Mouse (Mus musculus) WW6 (cell line): Measurements from ENCODE around the gene Rasa4.
"Not testable (repeated sequence)": the region's sequence is repeated elsewhere in the genome, so short reads cannot be mapped to it uniquely, and the experiment has no call there.

ENCODE experiments used
- DNase-seq: peaks from one replicate; pipeline ENCODE4 v3.0.0-alpha.2; 2013; ENCODE audit warnings: low read depth, low spot score

Rasa4 gene

GRCm38 (mm10) chr5:136066404-136067148 lies 17.1 kb upstream of the Rasa4 start:
- not testable (repeated sequence) for DNase-seq

- no peak for DNase-seq
These were observed 14.3 kb upstream of the Rasa4 start for GRCm38 (mm10) chr5:136069411-136069810.

- no peak for DNase-seq
These were observed 10.7 kb upstream of the Rasa4 start for GRCm38 (mm10) chr5:136073051-136073450.

DNA sequence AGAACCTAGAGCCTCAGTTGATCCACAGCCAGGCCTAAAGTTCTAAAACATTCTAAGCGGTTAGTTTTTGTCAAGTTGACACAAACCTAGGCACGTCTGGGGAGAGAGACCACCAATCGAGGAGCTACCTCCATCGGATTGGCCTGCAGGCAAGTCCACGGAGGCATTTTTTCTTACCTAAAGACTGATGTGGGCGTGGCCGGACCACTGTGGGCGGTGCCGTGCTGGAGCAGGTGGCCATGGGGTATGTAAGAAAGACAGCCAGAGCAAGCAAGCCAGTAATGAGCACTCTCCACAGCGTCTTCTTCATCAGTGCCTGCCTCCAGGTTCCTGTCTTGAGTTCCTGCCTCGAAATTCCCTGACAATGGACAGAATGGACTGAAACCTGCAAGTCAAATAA lies 10.2 kb upstream of the Rasa4 start:
- DNase-seq = no peak

GRCm38 (mm10) chr5:136075076-136075475 lies 8.6 kb upstream of the Rasa4 start:
- no peak for DNase-seq

DNA sequence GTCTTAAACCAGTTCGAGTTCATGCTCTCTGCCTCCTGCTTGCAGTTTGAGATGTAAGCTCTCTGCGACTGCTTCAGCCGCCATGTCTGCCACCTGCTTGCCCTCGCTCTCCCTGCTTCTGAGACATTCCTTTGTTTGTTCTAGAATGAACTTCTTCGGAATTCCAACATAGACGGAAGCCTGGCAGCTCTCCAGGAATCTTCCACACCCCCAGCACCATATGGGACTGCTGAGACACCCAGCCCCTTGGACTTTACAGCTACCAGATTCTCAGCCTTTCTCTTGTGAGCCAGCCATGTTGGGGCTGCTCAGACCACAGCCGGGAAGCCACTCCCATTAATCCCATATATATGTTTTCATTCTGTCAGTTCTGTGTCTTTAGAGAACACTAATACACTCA lies 7.4 kb upstream of the Rasa4 start:
- DNase-seq = no peak

DNA sequence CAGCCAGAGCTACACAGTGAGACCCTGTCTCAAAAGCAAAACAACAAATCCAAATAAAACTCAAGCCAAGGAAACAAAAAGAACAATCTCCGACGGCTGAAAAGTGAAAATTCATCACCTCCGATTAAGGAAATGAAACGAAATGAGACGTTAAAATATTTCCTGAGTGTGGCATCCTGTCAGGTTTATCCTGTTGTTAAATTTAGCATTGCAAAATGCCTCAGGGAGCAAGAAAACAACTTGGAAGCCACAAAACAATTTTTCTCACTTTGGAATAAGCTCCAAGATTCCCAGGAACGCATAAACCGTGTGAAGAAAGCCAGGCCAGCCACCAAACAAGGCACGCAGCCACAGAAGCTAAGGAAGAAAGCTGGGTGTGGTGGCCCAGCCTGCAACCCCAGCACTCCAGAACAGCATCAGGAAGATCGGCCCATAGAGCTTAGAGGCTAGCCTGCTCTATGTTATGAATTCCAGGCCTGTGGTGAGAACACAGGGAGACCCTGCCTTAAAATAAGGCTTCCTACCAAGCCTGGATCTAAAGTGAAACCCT lies 6.6 kb upstream of the Rasa4 start:
- DNase-seq = no peak

DNA sequence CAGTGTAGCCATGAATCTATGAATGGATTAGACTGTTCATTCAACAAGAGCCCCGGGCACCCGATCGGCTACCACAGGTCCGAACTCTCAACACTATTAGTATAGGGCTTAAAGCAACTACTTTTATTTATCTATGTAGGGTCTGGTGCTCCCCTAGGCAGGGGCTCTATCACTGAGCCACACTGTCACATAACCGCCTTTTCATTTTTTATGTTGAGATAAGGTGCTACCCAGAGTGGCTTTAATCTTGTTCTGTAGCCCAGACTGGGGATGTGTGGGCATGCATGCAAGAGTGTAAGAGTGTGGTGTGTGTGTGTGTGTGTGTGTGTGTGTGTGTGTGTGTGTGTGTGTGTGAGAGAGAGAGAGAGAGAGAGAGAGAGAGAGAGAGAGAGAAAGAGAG lies 5.6 kb upstream of the Rasa4 start:
- DNase-seq = no peak

DNA sequence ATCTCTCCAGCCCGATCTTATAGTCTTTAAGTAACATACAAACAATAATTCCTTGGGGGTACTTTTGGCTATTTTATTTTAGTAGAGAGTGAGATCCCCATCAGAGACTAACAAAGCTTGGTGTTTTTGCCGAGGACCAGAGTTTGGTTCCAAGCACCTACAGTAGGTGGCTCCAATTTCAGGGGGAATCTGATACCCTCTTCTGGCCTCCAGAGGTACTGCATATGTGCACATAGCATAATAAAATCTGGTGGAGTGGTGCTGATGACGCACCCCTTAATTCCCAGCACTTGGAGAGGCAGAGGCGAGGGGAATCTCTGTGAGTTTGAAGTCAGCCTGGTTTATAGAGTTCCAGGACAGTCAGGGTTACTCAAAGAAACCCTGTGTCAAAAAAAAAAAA lies 1.4 kb upstream of the Rasa4 start:
- no peak for DNase-seq

- no peak for DNase-seq
These were observed 597 bp downstream of the Rasa4 start for GRCm38 (mm10) chr5:136084144-136084881.

GRCm38 (mm10) chr5:136084891-136085651 lies 1.4 kb downstream of the Rasa4 start:
- no peak for DNase-seq

DNA sequence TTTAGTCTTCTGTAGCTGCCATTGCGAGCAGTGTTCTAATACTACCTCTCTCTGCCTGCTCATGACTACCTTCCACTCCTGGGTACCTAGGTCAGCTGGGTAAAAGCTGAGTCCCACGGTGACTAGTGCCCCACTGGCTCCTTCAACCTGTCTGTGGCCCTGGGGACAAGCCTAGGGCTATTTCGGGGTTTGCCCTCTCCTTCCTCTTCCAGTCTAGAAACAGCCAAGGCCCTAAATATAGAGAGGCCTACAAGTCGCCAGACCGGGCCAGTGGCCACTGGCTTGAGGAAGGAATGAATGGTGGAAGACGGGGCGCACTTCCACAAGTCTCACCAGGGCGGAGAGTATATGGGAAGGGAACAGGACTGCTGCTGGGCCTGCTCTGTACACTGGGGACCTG lies 2.6 kb downstream of the Rasa4 start:
- no peak for DNase-seq

DNA sequence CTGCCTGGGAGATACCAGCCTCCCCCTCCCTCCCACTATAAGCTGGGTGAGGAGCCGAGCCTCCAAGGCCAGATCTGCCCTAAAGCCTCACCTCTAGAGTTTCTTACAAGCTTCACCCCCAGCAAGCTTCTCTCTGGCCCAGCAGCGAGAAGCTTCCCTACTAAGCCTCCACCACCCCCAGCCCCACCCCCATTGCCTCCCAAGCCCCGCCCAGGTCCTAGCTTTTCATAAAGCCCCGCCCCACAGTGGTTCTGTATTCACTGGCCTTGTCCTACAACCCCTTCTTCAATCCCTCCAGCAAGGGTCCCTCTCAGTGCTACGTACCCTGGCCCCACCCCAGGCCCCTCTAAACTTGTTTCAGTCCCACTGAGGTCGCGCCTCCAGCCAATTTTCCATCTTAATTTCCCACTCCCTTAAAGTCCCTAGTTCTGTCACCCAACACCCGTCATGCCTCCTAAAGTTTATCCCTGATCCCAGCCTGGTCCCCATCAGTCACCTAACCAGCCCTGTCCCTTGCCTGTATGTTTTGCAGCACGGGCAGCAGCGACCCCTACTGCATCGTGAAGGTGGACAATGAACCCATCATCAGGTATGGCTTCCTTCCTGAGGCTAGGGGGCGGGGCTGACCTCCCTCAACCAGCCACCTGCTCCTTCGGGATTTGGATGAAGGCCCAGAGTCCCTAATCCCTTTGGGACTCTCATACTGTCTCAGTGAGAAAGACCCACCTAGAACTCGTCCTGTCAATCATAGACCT lies 5.3 kb downstream of the Rasa4 start:
- no peak for DNase-seq

DNA sequence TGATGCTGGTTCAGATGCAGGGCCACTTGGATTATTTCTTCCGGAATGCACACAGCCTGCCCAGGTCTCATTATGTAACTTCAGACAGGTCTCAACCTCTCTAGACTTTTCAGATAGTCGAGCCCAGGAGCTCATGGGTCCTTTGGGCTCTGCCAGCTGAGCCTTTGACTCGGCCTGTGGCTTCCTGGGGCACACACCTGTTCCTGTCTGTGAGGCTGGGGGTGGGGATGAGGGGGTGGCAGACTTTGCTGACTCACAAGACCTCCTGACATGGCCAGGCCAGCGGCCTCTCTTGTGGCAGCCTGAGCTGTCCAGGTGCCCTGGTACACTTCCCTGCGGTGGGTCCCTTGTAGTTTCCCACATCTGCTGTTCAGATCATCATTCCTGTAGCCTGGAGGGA lies 8.2 kb downstream of the Rasa4 start:
- DNase-seq = no peak

- DNase-seq = no peak
These were observed 10.7 kb downstream of the Rasa4 start for GRCm38 (mm10) chr5:136094249-136095010.

DNA sequence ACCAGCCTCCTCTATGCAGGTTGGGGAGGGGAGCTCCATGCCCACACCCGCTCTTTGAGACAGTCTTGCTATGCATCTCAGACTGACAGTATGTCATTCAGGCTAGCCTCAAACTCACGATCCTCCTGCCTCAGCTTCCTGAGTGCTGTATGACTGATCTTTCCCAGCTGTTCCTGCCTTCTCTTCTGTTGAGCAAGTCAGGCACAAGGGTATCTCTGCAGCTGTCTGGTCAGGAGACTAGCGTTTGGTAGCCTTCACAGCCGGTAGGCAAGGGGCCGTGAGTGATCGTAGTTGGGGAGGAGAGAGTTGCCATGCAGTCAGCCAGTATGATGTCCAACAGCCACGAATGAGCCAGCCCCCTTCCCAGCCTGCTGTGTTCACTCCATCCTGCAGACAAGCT lies 11.4 kb downstream of the Rasa4 start:
- no peak for DNase-seq

GRCm38 (mm10) chr5:136098536-136098935 lies 14.8 kb downstream of the Rasa4 start:
- DNase-seq = no peak

- DNase-seq = peak; percentile 92
These were observed 18.5 kb downstream of the Rasa4 start for GRCm38 (mm10) chr5:136102099-136102820.

- peak; percentile 82 for DNase-seq
These were observed 20.8 kb downstream of the Rasa4 start for GRCm38 (mm10) chr5:136104511-136104910.

DNA sequence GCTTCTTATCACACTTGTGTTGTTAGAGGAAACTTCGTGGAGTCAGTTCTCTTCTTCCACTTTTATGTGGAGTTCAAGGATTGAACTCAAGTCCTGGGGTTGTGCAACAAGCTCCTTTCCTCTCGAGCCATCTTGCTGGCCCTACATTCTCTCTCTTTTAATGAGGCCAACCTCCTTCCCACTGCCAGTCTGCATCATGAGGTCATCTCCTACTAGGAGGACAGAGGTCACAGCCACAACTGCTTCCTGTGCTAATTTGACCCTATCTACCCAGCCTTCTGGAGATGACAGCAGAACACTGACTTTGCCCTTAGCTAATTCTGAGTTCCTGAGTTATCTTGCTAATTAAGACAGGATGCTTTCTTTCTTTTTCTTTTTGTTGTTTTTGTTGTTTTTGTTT lies 24.8 kb downstream of the Rasa4 start:
- DNase-seq = no peak
